Mouse (Mus musculus) B cell, adult 62 days (primary cell): ENCODE results near the gene Gm33815. TPM values are rescaled to one million over a fixed set of nuclear protein-coding genes. Genes with fewer than 3 reads are reported as not detected.

ENCODE experiments used
- total RNA-seq: library from RNA; stranded (reverse); gene quantifications from 4 replicates; pipeline ENCODE4 v1.2.4, GENCODE M21; 2023

Gm33815 gene
- total RNA-seq: not detected in 4 replicates

DNA sequence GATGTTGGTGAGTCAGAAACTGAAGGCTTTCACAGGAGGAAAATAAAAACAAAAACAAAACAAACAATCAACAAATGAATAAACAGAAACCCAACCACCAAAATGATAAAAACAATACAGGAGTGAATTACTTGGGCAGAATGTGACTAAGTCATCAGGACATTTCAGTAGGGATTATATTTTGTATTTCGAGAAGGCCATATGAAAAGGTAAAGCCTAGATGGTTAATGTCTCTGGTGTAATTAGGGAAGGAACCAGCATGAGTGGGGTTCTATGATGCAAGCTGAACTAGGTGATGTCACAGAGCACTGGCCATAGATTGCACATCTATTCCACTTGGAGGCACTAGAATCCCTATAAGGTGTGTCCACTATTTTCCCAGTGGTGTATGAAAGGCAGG, at the start of gene Gm33815:
TSS of gene Gm33815 (plus strand) at position 301 of the 400 bp plus-strand sequence.

